Mouse (Mus musculus): ENCODE measurements around the gene Npcd.
"Not testable (repeated sequence)": the region's sequence is repeated elsewhere in the genome, so short reads cannot be mapped to it uniquely, and the experiment has no call there.

Npcd gene

GRCm38 (mm10) chr15:79832064-79832900 lies 1.8 kb downstream of the Npcd start:
- in situ Hi-C loops (cut with MboI; ENCODE audit: unreplicated experiment in 2 of 2) = loop anchor here (5.0 kb wide), 5 partner anchors 50 to 245 kb away; partner anchors contain the start of gene Apobec3 (in 1 of the 2)

- in situ Hi-C loops (cut with MboI; ENCODE audit: unreplicated experiment in 2 of 2) = loop anchor here (5.0 kb wide), 5 partner anchors 52 to 247 kb away; partner anchors contain the start of gene Apobec3 (in 1 of the 2)
Measured at GRCm38 (mm10) chr15:79830388-79830787, 3.6 kb downstream of the Npcd start.

GRCm38 (mm10) chr15:79829431-79829830 lies 4.6 kb downstream of the Npcd start:
- in situ Hi-C loops (cut with MboI; ENCODE audit: unreplicated experiment in 2 of 2) = no loop called here

GRCm38 (mm10) chr15:79828366-79829035 lies 5.5 kb downstream of the Npcd start:
- in situ Hi-C loops (cut with MboI; ENCODE audit: unreplicated experiment in 2 of 2) = no loop called here

GRCm38 (mm10) chr15:79827778-79828210 lies 6.2 kb downstream of the Npcd start:
- in situ Hi-C loops (cut with MboI; ENCODE audit: unreplicated experiment in 2 of 2) = no loop called here

GRCm38 (mm10) chr15:79827061-79827777 lies 6.8 kb downstream of the Npcd start:
- in situ Hi-C loops (cut with MboI; ENCODE audit: unreplicated experiment in 2 of 2) = no loop called here

- in situ Hi-C loops (cut with MboI; ENCODE audit: unreplicated experiment in 2 of 2) = no loop called here
Measured at GRCm38 (mm10) chr15:79826221-79826935, 7.7 kb downstream of the Npcd start.

GRCm38 (mm10) chr15:79825146-79825825 lies 8.8 kb downstream of the Npcd start:
- in situ Hi-C loops (cut with MboI; ENCODE audit: unreplicated experiment in 2 of 2) = no loop called here

- in situ Hi-C loops (cut with MboI; ENCODE audit: unreplicated experiment in 2 of 2) = no loop called here
Measured at GRCm38 (mm10) chr15:79823588-79824280, 10.3 kb downstream of the Npcd start.

- in situ Hi-C loops (cut with MboI; ENCODE audit: unreplicated experiment in 2 of 2) = no loop called here
Measured at GRCm38 (mm10) chr15:79822265-79823199, 11.5 kb downstream of the Npcd start.

- in situ Hi-C loops (cut with MboI; ENCODE audit: unreplicated experiment in 2 of 2) = no loop called here
Measured at GRCm38 (mm10) chr15:79818325-79818724, 15.7 kb downstream of the Npcd start.

- in situ Hi-C loops (cut with MboI; ENCODE audit: unreplicated experiment in 2 of 2) = no loop called here
Measured at GRCm38 (mm10) chr15:79813666-79814258, 20.3 kb downstream of the Npcd start.

GRCm38 (mm10) chr15:79812840-79813239 lies 21.2 kb downstream of the Npcd start:
- in situ Hi-C loops (cut with MboI; ENCODE audit: unreplicated experiment in 2 of 2) = not testable (repeated sequence)

GRCm38 (mm10) chr15:79810997-79811396 lies 23.0 kb downstream of the Npcd start:
- in situ Hi-C loops (cut with MboI; ENCODE audit: unreplicated experiment in 2 of 2) = no loop called here

GRCm38 (mm10) chr15:79810061-79810460 lies 24.0 kb downstream of the Npcd start:
- in situ Hi-C loops (cut with MboI; ENCODE audit: unreplicated experiment in 2 of 2) = no loop called here

- in situ Hi-C loops (cut with MboI; ENCODE audit: unreplicated experiment in 2 of 2) = no loop called here
Measured at GRCm38 (mm10) chr15:79808658-79809057, 25.4 kb downstream of the Npcd start.

GRCm38 (mm10) chr15:79808114-79808513 lies 25.9 kb downstream of the Npcd start:
- in situ Hi-C loops (cut with MboI; ENCODE audit: unreplicated experiment in 2 of 2) = no loop called here

GRCm38 (mm10) chr15:79807050-79807449 lies 27.0 kb downstream of the Npcd start:
- in situ Hi-C loops (cut with MboI; ENCODE audit: unreplicated experiment in 2 of 2) = no loop called here
